Mouse (Mus musculus): Measurements from ENCODE around the gene Limk2.

DNA sequence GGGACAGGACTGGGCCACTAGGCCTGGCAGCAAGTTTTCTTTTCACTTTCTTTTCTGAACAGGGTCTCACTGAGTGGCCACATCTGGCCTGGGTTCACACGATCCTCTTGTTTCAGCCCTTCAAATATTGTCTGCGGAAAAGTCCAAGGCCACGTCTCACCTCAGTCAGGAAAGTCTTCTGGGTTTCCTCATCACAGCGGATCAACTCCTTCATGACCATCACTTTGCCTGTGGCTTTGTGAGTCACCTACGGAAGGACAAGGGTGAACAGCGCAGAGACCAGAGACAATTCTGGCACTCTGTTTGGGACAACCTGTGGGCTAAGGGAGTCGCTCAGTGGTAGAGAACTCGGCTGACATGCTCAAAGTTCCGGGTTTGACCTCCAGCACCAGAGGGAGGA lies 56.9 kb downstream of the Limk2 start:
- TF ChIP-seq CTCF (IDR thresholded peaks at IDR 0.05) (no peak), EP300 (IDR thresholded peaks at IDR 0.05) (no peak)
